Comparison of ENCODE assay signal across 27 mouse cellular contexts in the genomic region with DNA sequence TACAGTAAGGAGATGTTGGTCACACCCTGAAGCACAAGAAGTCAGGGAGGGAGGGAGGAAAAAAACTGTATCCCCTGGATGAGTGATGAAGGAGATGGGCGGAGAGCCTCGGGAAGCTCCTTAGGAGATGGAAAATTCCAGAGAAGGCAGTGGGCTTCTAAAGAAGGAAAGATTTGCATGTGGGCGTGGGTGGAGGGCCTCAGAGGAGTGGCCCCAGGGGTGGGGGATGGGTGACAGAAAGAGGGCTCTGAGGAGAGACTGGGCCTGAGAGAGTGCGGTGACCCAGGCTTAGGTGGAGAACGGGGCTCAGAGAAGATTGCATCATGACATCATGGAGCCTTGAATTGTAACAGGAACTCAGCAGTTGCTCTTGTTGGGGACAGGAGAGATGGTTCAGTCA. TPM values are rescaled to one million over a fixed set of nuclear protein-coding genes. Genes with fewer than 3 reads are reported as not detected.
DNase-seq lines count a peak whose midpoint lies in the region; ATAC-seq and TF ChIP-seq lines count a peak whose summit lies in the region.
"Had no signal": no experiment of that assay in that cellular context is flagged by ENCODE, and none has a peak within 500 bp of the region (broad histone marks: within the 10 kb centered on the region; RNA-seq: fewer than 3 reads in every experiment).

No protein-coding gene starts in this region.

- 52% methylated on average over 5 of the region's 5 CpGs for WGBS in kidney, embryonic 14.5 days
- WGBS in midbrain, embryonic 10.5 days: 68% methylated on average over 5 of the region's 5 CpGs

- H3K9ac ChIP-seq in kidney, embryonic 14.5 days (ENCODE audit: low read depth, low read length): no peak overlapping the region
- H3K9ac ChIP-seq in ES-E14 (ENCODE audit: insufficient read depth, low read depth, low read length, poor library complexity, severe bottlenecking): no peak overlapping the region
- H3K9ac ChIP-seq: embryonic facial prominence, embryonic 12.5 days; forebrain, embryonic 13.5 days; forebrain, embryonic 15.5 days; forebrain, postnatal 0 days had no signal

- no peak overlapping the region for H3K4me2 ChIP-seq in kidney, embryonic 14.5 days (replicated peaks; ENCODE audit: low read depth, low read length)
- H3K4me2 ChIP-seq: embryonic facial prominence, embryonic 12.5 days; forebrain, embryonic 13.5 days; forebrain, embryonic 15.5 days had no signal

- no peaks in the 10 kb centered on the region for H3K9me3 ChIP-seq in kidney, embryonic 14.5 days (ENCODE audit: control insufficient read depth, low read length)
- no peaks in the 10 kb centered on the region for H3K9me3 ChIP-seq in ES-E14 (ENCODE audit: control insufficient read depth, insufficient read depth, low read depth, low read length)
- no peaks in the 10 kb centered on the region for H3K9me3 ChIP-seq in midbrain, embryonic 10.5 days (replicated peaks)
- H3K9me3 ChIP-seq: embryonic facial prominence, embryonic 12.5 days; forebrain, embryonic 13.5 days; forebrain, embryonic 15.5 days had no signal

- H3K36me3 ChIP-seq in kidney, embryonic 14.5 days (ENCODE audit: control insufficient read depth, insufficient read depth, low read length): no peaks in the 10 kb centered on the region
- H3K36me3 ChIP-seq in ES-E14 (ENCODE audit: control insufficient read depth, insufficient read depth, low read length, poor library complexity, severe bottlenecking): no peaks in the 10 kb centered on the region
- peaks cover 4% of the 10 kb centered on the region; the same call in 1 of the 2 replicates for H3K36me3 ChIP-seq in midbrain, embryonic 10.5 days
- H3K36me3 ChIP-seq: embryonic facial prominence, embryonic 12.5 days; forebrain, embryonic 15.5 days had no signal

- H3K27ac ChIP-seq in kidney, embryonic 14.5 days (ENCODE audit: low read depth, low read length): no peak overlapping the region
- H3K27ac ChIP-seq in ES-E14 (ENCODE audit: insufficient read depth, low read depth, low read length, poor library complexity, severe bottlenecking): no peak overlapping the region
- H3K27ac ChIP-seq in midbrain, embryonic 10.5 days (replicated peaks): no peak overlapping the region
- H3K27ac ChIP-seq: embryonic facial prominence, embryonic 10.5 days; embryonic facial prominence, embryonic 12.5 days; forebrain, embryonic 13.5 days; forebrain, embryonic 15.5 days had no signal

- H3K27me3 ChIP-seq in kidney, embryonic 14.5 days (ENCODE audit: control insufficient read depth, insufficient read depth, low read length): no peaks in the 10 kb centered on the region
- no peaks in the 10 kb centered on the region for H3K27me3 ChIP-seq in midbrain, embryonic 10.5 days (ENCODE audit: low read depth, poor library complexity, severe bottlenecking)
- H3K27me3 ChIP-seq: CH12.LX; embryonic facial prominence, embryonic 12.5 days; forebrain, embryonic 13.5 days; forebrain, embryonic 15.5 days had no signal

- H3K4me3 ChIP-seq in kidney, embryonic 14.5 days (ENCODE audit: low read length): no peak overlapping the region
- no peak overlapping the region for H3K4me3 ChIP-seq in ES-E14 (ENCODE audit: insufficient read depth in 1 of 2, low read depth in 1 of 2, low read length in 2 of 2, poor library complexity in 1 of 2, severe bottlenecking in 1 of 2)
- H3K4me3 ChIP-seq in midbrain, embryonic 10.5 days: no peak overlapping the region
- H3K4me3 ChIP-seq: embryonic facial prominence, embryonic 10.5 days; embryonic facial prominence, embryonic 12.5 days; forebrain, embryonic 13.5 days; forebrain, embryonic 15.5 days had no signal

- H3K4me1 ChIP-seq in kidney, embryonic 14.5 days (ENCODE audit: control insufficient read depth, insufficient read depth, low read length): peaks cover 28% of the 10 kb centered on the region
- no peaks in the 10 kb centered on the region; a peak in 1 of 4 replicates for H3K4me1 ChIP-seq in ES-E14 (ENCODE audit: control insufficient read depth in 2 of 2, insufficient read depth in 2 of 2, low read length in 2 of 2, poor library complexity in 1 of 2)
- no peaks in the 10 kb centered on the region for H3K4me1 ChIP-seq in midbrain, embryonic 10.5 days

- no peak for DNase-seq in kidney, postnatal 36 days
- DNase-seq in ES-E14 (ENCODE audit: low read depth, low spot score) (peak; percentile 60), ZHBTc4 (ENCODE audit: low read depth, low spot score) (peak; percentile 82)
- DNase-seq in midbrain, embryonic 10.5 days (ENCODE audit: low spot score): no peak
- no peak for DNase-seq in adrenal gland, postnatal 36 days
- DNase-seq in lung, postnatal 36 days: no peak
- DNase-seq: adrenal gland, adult 2 months; adrenal gland, postnatal 10 days; adrenal gland, postnatal 25 days; B cell, adult 2 months; cerebellum, adult 11-12 months; cerebellum, adult 2 months; cerebellum, adult 9-10 months; cerebellum, postnatal 10 days; cerebellum, postnatal 25 days; forebrain, postnatal 0 days had no signal

- in situ Hi-C loops in ES-E14 (cut with MboI; ENCODE audit: low sequenced_read_pairs in 2 of 2, unreplicated experiment in 2 of 2): no loop called here

- 0 out of 2 replicates have a peak, but pooled peaks have one; percentile 19 for ATAC-seq in kidney, embryonic 14.5 days (ENCODE audit: low FRiP score, low TSS enrichment)
- ATAC-seq: CD4-positive, CD25-positive, alpha-beta regulatory T cell, adult 4 months; forebrain, embryonic 13.5 days; forebrain, embryonic 15.5 days; forebrain, postnatal 0 days had no signal

TF ChIP-seq in ES-E14, 5 proteins besides CTCF, POLR2A, EP300 and RAD21:
- TF ChIP-seq HCFC1 (IDR thresholded peaks at IDR 0.05; ENCODE audit: borderline replicate concordance, insufficient read depth, low read length): no peak
- TF ChIP-seq CHD2 (IDR thresholded peaks at IDR 0.05; ENCODE audit: low read depth, low read length): no peak
- no peak for TF ChIP-seq ZNF384 (IDR thresholded peaks at IDR 0.05; ENCODE audit: low read depth, low read length)
- TF ChIP-seq MAFK (IDR thresholded peaks at IDR 0.05; ENCODE audit: insufficient read depth, low read depth, low read length): no peak

RNA-seq across cellular contexts. Expression of a gene that starts 39.5 kb away (rescaled TPM):
- 34.9 and 61.7 TPM in 2 replicates for polyA plus RNA-seq in kidney, embryonic 14.5 days (2014; fragmentation: Nextera tagmentation; extraction: Ambion mirVana)
- total RNA-seq in ES-E14 (2012; rRNA removed): 42.9 and 55.5 TPM in 2 replicates
- polyA plus RNA-seq in midbrain, embryonic 10.5 days (2016; fragmentation: Nextera tagmentation; extraction: Ambion mirVana): 64.9 and 73.0 TPM in 2 replicates
- total RNA-seq in adrenal gland, postnatal 36 days (2021): 10 to 100 TPM; 20.0 to 28.0 TPM

RNA-seq across cellular contexts. Expression of a gene that starts 57.9 kb away (rescaled TPM):
- not detected in 2 replicates for polyA plus RNA-seq in kidney, embryonic 14.5 days (2014; fragmentation: Nextera tagmentation; extraction: Ambion mirVana)
- not detected in 2 replicates for total RNA-seq in ES-E14 (2012; rRNA removed)
- not detected in 2 replicates for polyA plus RNA-seq in midbrain, embryonic 10.5 days (2016; fragmentation: Nextera tagmentation; extraction: Ambion mirVana)
- total RNA-seq in adrenal gland, postnatal 36 days (2021): not detected
- total RNA-seq: adrenal gland, adult 2 months; adrenal gland, postnatal 10 days; adrenal gland, postnatal 25 days; CH12.LX; forebrain, postnatal 0 days; MEL had no signal
- polyA plus RNA-seq: adrenal gland, adult 2 months; CD4-positive, CD25-positive, alpha-beta regulatory T cell, adult 4 months; cerebellum, adult 2 months; cortical plate, adult 2 months; embryonic facial prominence, embryonic 10.5 days; embryonic facial prominence, embryonic 12.5 days; embryonic facial prominence, embryonic 14.5 days; forebrain, embryonic 11.5 days; forebrain, embryonic 13.5 days; forebrain, embryonic 15.5 days; forebrain, postnatal 0 days had no signal

Comparison
In these comparisons a context has a peak if more than half of its experiments do, and no peak if none do; other contexts are left out.
1. DNase-seq: peak in ES-E14 (single experiment) and ZHBTc4 (single experiment); none in kidney, postnatal 36 days (0 of 2), midbrain, embryonic 10.5 days (single experiment), adrenal gland, postnatal 36 days (0 of 2) and lung, postnatal 36 days (single experiment).